Mouse (Mus musculus) CD4-positive helper T cell, adult 2 months (primary cell): ENCODE data around the gene Ntn5.

Experiments used
- DNase-seq: peaks from one replicate; pipeline ENCODE4 v3.0.0-alpha.2; 2012; ENCODE audit warnings: low read depth, missing footprints, low spot score

The Ntn5 gene

GRCm38 (mm10) chr7:45712022-45712757 lies 28.4 kb downstream of the Ntn5 start:
- no peak for DNase-seq

- DNase-seq: no peak
Observed at GRCm38 (mm10) chr7:45713396-45713795, 29.6 kb downstream of the Ntn5 start.

- DNase-seq: no peak
Observed at GRCm38 (mm10) chr7:45713881-45714520, 30.2 kb downstream of the Ntn5 start.

GRCm38 (mm10) chr7:45714630-45715089 lies 30.8 kb downstream of the Ntn5 start:
- no peak for DNase-seq

GRCm38 (mm10) chr7:45715090-45715708 lies 31.4 kb downstream of the Ntn5 start, which contains the start of gene Rpl18:
Gene Rpl18 (plus strand): TSS chr7:45715457.
- peak; percentile 98 for DNase-seq

GRCm38 (mm10) chr7:45715741-45716459 lies 32.1 kb downstream of the Ntn5 start:
- no peak for DNase-seq

- DNase-seq: no peak
Observed at GRCm38 (mm10) chr7:45716460-45716857, 32.6 kb downstream of the Ntn5 start.

- no peak for DNase-seq
Observed at GRCm38 (mm10) chr7:45716952-45717917, 33.4 kb downstream of the Ntn5 start.

GRCm38 (mm10) chr7:45717918-45718297 lies 34.1 kb downstream of the Ntn5 start, which contains the start of gene Sphk2:
Gene Sphk2 (minus strand): TSS chr7:45718002.
- peak; percentile 98 for DNase-seq

GRCm38 (mm10) chr7:45718331-45718730 lies 34.5 kb downstream of the Ntn5 start:
- DNase-seq: no peak

GRCm38 (mm10) chr7:45719180-45719579 lies 35.4 kb downstream of the Ntn5 start:
- DNase-seq: no peak

GRCm38 (mm10) chr7:45719738-45720412 lies 36.1 kb downstream of the Ntn5 start:
- DNase-seq: no peak

GRCm38 (mm10) chr7:45720413-45721233 lies 36.8 kb downstream of the Ntn5 start, which contains the start of gene Fam83e:
Gene Fam83e (plus strand): TSS chr7:45721212.
- no peak for DNase-seq

- DNase-seq: no peak
Observed at GRCm38 (mm10) chr7:45721234-45721571, 37.4 kb downstream of the Ntn5 start.

GRCm38 (mm10) chr7:45721642-45722347 lies 38.0 kb downstream of the Ntn5 start:
- DNase-seq: no peak

GRCm38 (mm10) chr7:45722348-45722713 lies 38.5 kb downstream of the Ntn5 start:
- DNase-seq: no peak

GRCm38 (mm10) chr7:45723301-45723700 lies 39.5 kb downstream of the Ntn5 start:
- no peak for DNase-seq

- DNase-seq: no peak
Observed at GRCm38 (mm10) chr7:45723781-45724180, 40.0 kb downstream of the Ntn5 start.

- no peak for DNase-seq
Observed at GRCm38 (mm10) chr7:45725151-45725550, 41.3 kb downstream of the Ntn5 start.
